8 mouse cellular contexts compared by ENCODE assay signal in genomic region chr10:85044191-85044711, GRCm38 (mm10). TPM values are rescaled to one million over a fixed set of nuclear protein-coding genes. Genes with fewer than 3 reads are reported as not detected.
DNase-seq lines count a peak whose midpoint lies in the region; ATAC-seq and TF ChIP-seq lines count a peak whose summit lies in the region.

No protein-coding gene starts in this region.

- H3K4me2 ChIP-seq in forebrain, embryonic 14.5 days (ENCODE audit: low read length): peak overlapping the region; percentile 31
- peak overlapping the region; percentile 49 for H3K4me2 ChIP-seq in hindbrain, postnatal 0 days (ENCODE audit: low read depth, low read length)

- ATAC-seq in forebrain, embryonic 14.5 days: peak; percentile 68
- ATAC-seq in hindbrain, postnatal 0 days: peak; percentile 74
- ATAC-seq in erythroid progenitor cell, adult 5-6 weeks (replicated peaks; ENCODE audit: low FRiP score, poor library complexity, severe bottlenecking): no peak

- TF ChIP-seq CTCF in hindbrain, postnatal 0 days (IDR thresholded peaks at IDR 0.05; ENCODE audit: low read depth): no peak

- no peaks in the 10 kb centered on the region for H3K9me3 ChIP-seq in forebrain, embryonic 14.5 days (replicated peaks; ENCODE audit: control insufficient read depth, low read length)
- no peaks in the 10 kb centered on the region for H3K9me3 ChIP-seq in hindbrain, postnatal 0 days (ENCODE audit: low read length)

- 4% methylated on average over 17 of the region's 17 CpGs for WGBS in forebrain, embryonic 14.5 days
- 11% methylated on average over 17 of the region's 17 CpGs for WGBS in hindbrain, postnatal 0 days

- no peaks in the 10 kb centered on the region for H3K36me3 ChIP-seq in forebrain, embryonic 14.5 days (ENCODE audit: control insufficient read depth, insufficient read depth, low read length)
- H3K36me3 ChIP-seq in hindbrain, postnatal 0 days (ENCODE audit: insufficient read depth, low read length): no peaks in the 10 kb centered on the region

- peak overlapping the region; percentile 1; the same call in 1 of the 2 replicates for H3K4me3 ChIP-seq in forebrain, embryonic 14.5 days (ENCODE audit: low read depth, low read length)
- peak overlapping the region; percentile 19 for H3K4me3 ChIP-seq in hindbrain, postnatal 0 days (ENCODE audit: low read length)

- H3K4me1 ChIP-seq in forebrain, embryonic 14.5 days (ENCODE audit: control insufficient read depth, insufficient read depth, low read length): no peaks in the 10 kb centered on the region; the same call in none of the 2 replicates
- no peaks in the 10 kb centered on the region for H3K4me1 ChIP-seq in hindbrain, postnatal 0 days (ENCODE audit: insufficient read depth, low read length)

- H3K9ac ChIP-seq in forebrain, embryonic 14.5 days (ENCODE audit: low read length): peak overlapping the region; percentile 29; the same call in 1 of the 2 replicates
- no peak overlapping the region for H3K9ac ChIP-seq in hindbrain, postnatal 0 days (replicated peaks; ENCODE audit: low read length)

- H3K27me3 ChIP-seq in forebrain, embryonic 14.5 days (replicated peaks; ENCODE audit: control insufficient read depth, insufficient read depth, low read length): 0 out of 2 replicates have a peak, but pooled peaks cover 2% of the 10 kb centered on the region
- no peaks in the 10 kb centered on the region for H3K27me3 ChIP-seq in hindbrain, postnatal 0 days (ENCODE audit: insufficient read depth, low read length)

- peak; percentile 36 for DNase-seq in adrenal gland, adult 2 months
- no peak for DNase-seq in adrenal gland, postnatal 25 days
- peak; percentile 77 for DNase-seq in forebrain, embryonic 14.5 days (ENCODE audit: low spot score)
- peak; percentile 66 for DNase-seq in hindbrain, postnatal 0 days (ENCODE audit: low spot score)
- peak; percentile 14 to 37 for DNase-seq in lung, postnatal 4 days
- DNase-seq in right cerebral cortex, postnatal 10 days (ENCODE audit: low spot score in 2 of 2): no peak
- no peak for DNase-seq in ovary, postnatal 14 days (ENCODE audit: low spot score)

- H3K27ac ChIP-seq in forebrain, embryonic 14.5 days (ENCODE audit: low read depth, low read length): no peak overlapping the region
- no peak overlapping the region for H3K27ac ChIP-seq in hindbrain, postnatal 0 days

RNA-seq across cellular contexts. Expression of gene Fhl4, which starts 58.0 kb away (rescaled TPM):
- under 1 TPM; 0.31 to 0.37 TPM for total RNA-seq in adrenal gland, adult 2 months (2021)
- polyA plus RNA-seq in adrenal gland, adult 2 months (2012; rRNA removed): 0.03 and 0.09 TPM in 2 replicates
- 0.81 and 0.91 TPM in 2 replicates for total RNA-seq in adrenal gland, postnatal 25 days (2021)
- polyA plus RNA-seq in forebrain, embryonic 14.5 days (2014; fragmentation: Nextera tagmentation; extraction: Ambion mirVana): 3.4 and 3.9 TPM in 2 replicates
- 1.2 TPM in 2 replicates for total RNA-seq in hindbrain, postnatal 0 days (2014; rRNA removed)
- 2.1 TPM in 2 replicates for polyA plus RNA-seq in hindbrain, postnatal 0 days (2015; fragmentation: Nextera tagmentation; extraction: Ambion mirVana)
- not detected in 2 replicates for total RNA-seq in erythroid progenitor cell, adult 5-6 weeks (2015; ENCODE audit: low replicate concordance)
- not detected in 2 replicates for total RNA-seq in erythroid progenitor cell, adult 5-6 weeks (2017; ENCODE audit: low replicate concordance)

RNA-seq across cellular contexts. Expression of gene Tmem263, which starts 58.2 kb away (rescaled TPM):
- total RNA-seq in adrenal gland, adult 2 months (2021): 10 to 100 TPM; 12.2 to 20.0 TPM
- 20.9 and 23.6 TPM in 2 replicates for polyA plus RNA-seq in adrenal gland, adult 2 months (2012; rRNA removed)
- total RNA-seq in adrenal gland, postnatal 25 days (2021): 17.0 and 19.7 TPM in 2 replicates
- 31.4 and 39.2 TPM in 2 replicates for polyA plus RNA-seq in forebrain, embryonic 14.5 days (2014; fragmentation: Nextera tagmentation; extraction: Ambion mirVana)
- total RNA-seq in hindbrain, postnatal 0 days (2014; rRNA removed): 20.4 and 21.1 TPM in 2 replicates
- polyA plus RNA-seq in hindbrain, postnatal 0 days (2015; fragmentation: Nextera tagmentation; extraction: Ambion mirVana): 46.9 and 48.6 TPM in 2 replicates
- total RNA-seq in erythroid progenitor cell, adult 5-6 weeks (2015; ENCODE audit: low replicate concordance): 10.1 and 11.7 TPM in 2 replicates
- total RNA-seq in erythroid progenitor cell, adult 5-6 weeks (2017; ENCODE audit: low replicate concordance): 4.4 and 12.6 TPM in 2 replicates

Comparison
In these comparisons a context has a peak if more than half of its experiments do, and no peak if none do; other contexts are left out.
1. DNase-seq: peak in adrenal gland, adult 2 months (single experiment), forebrain, embryonic 14.5 days (single experiment), hindbrain, postnatal 0 days (single experiment) and lung, postnatal 4 days (2 of 2); none in adrenal gland, postnatal 25 days (single experiment), right cerebral cortex, postnatal 10 days (0 of 2) and ovary, postnatal 14 days (single experiment).